Comparison of ENCODE assay signal across 14 mouse cellular contexts in genomic region chr2:144646360-144646759, GRCm38 (mm10).
"Had no signal": no experiment of that assay in that cellular context is flagged by ENCODE, and none has a peak within 500 bp of the region (broad histone marks: within the 10 kb centered on the region; RNA-seq: fewer than 3 reads in every experiment).

No protein-coding gene starts in this region.

- H3K27me3 ChIP-seq: kidney, embryonic 15.5 days; liver, embryonic 13.5 days; midbrain, embryonic 12.5 days had no signal

- H3K27ac ChIP-seq: kidney, embryonic 15.5 days; liver, embryonic 13.5 days; midbrain, embryonic 12.5 days had no signal

- H3K36me3 ChIP-seq: kidney, embryonic 15.5 days; liver, embryonic 13.5 days; midbrain, embryonic 12.5 days had no signal

- H3K4me2 ChIP-seq: kidney, embryonic 15.5 days; liver, embryonic 13.5 days; midbrain, embryonic 12.5 days had no signal

- H3K9me3 ChIP-seq: kidney, embryonic 15.5 days; liver, embryonic 13.5 days; midbrain, embryonic 12.5 days had no signal

- H3K9ac ChIP-seq: kidney, embryonic 15.5 days; liver, embryonic 13.5 days; midbrain, embryonic 12.5 days had no signal

- H3K4me3 ChIP-seq: kidney, embryonic 15.5 days; liver, embryonic 13.5 days; midbrain, embryonic 12.5 days had no signal

- DNase-seq: kidney, adult 11 months; kidney, adult 8-10 months; kidney, postnatal 10 days; kidney, postnatal 36 days; layer of hippocampus, postnatal 36 days; left cerebral cortex, postnatal 4 days; liver, embryonic 13.5 days; lung, adult 2 months; lung, postnatal 14 days; lung, postnatal 4 days; thymus, adult 18-20 months; thymus, postnatal 36 days had no signal

- H3K4me1 ChIP-seq: liver, embryonic 13.5 days; midbrain, embryonic 12.5 days had no signal
